Mouse (Mus musculus) liver, embryonic 12.5 days (tissue): ENCODE data around the gene Olfr1290. TPM values are rescaled to one million over a fixed set of nuclear protein-coding genes. Genes with fewer than 3 reads are reported as not detected.

ENCODE experiments used
- ATAC-seq: fragments of 200-750 bp; cut with Nextera tagmentation; 2 replicates; pipeline ENCODE4 v1.8.0; 2017; ENCODE audit warnings: moderate number of reproducible peaks, mild to moderate bottlenecking, moderate library complexity
- H3K27ac ChIP-seq: fragments of 300-500 bp; sonication (generic); 2 replicates; pipeline ENCODE4 v1.5.1; 2016; ENCODE audit warnings: mild to moderate bottlenecking
- H3K27me3 ChIP-seq: fragments of 300-500 bp; sonication (generic); replicated peaks from 2 replicates; pipeline ENCODE4 v1.6.1; 2016; ENCODE audit warnings: mild to moderate bottlenecking, moderate library complexity
- H3K36me3 ChIP-seq: fragments of 300-500 bp; sonication (generic); 2 replicates; pipeline ENCODE4 v1.6.1; 2016; ENCODE audit warnings: mild to moderate bottlenecking, moderate library complexity
- H3K4me1 ChIP-seq: fragments of 300-500 bp; sonication (generic); 2 replicates; pipeline ENCODE4 v1.6.1; 2016
- H3K4me2 ChIP-seq: fragments of 300-500 bp; sonication (generic); 2 replicates; pipeline ENCODE4 v1.6.1; 2016; ENCODE audit warnings: mild to moderate bottlenecking, moderate library complexity
- H3K4me3 ChIP-seq: fragments of 300-500 bp; sonication (generic); 2 replicates; pipeline ENCODE4 v1.5.1; 2016; ENCODE audit warnings: mild to moderate bottlenecking, moderate library complexity
- H3K9ac ChIP-seq: fragments of 300-500 bp; sonication (generic); 2 replicates; pipeline ENCODE4 v1.6.1; 2016; ENCODE audit warnings: mild to moderate bottlenecking, moderate library complexity
- H3K9me3 ChIP-seq: fragments of 300-500 bp; sonication (generic); replicated peaks from 2 replicates; pipeline ENCODE4 v1.6.1; 2016; ENCODE audit warnings: mild to moderate bottlenecking, moderate library complexity
- WGBS: fragments of 180-500 bp; shearing (Covaris S2); methylation state at CpG from one replicate; pipeline ENCODE4 v1.1.7; 2016; ENCODE audit not compliant: insufficient replicate concordance; 5-methylcytosine and 5-hydroxymethylcytosine counted together
- polyA plus RNA-seq: library from polyadenylated mRNA; unstranded; fragments of >200 nt; fragmentation: Nextera tagmentation; extraction: Ambion mirVana; gene quantifications from 2 replicates; pipeline ENCODE4 v1.2.1, GENCODE M21; 2016

The Olfr1290 gene
- not detected in 2 replicates for polyA plus RNA-seq

- Histone ChIP-seq H3K4me3 (no peak within 1 kb of the TSS), H3K9ac (no peak within 1 kb of the TSS), H3K27ac (no peak within 1 kb of the TSS), H3K9me3 (no peaks in the 10 kb centered on the region), H3K4me1 (no peaks in the 10 kb centered on the region), H3K4me2 (no peak within 1 kb of the TSS), H3K36me3 (no peaks in the 10 kb centered on the region), H3K27me3 (no peaks in the 10 kb centered on the region)
- WGBS = 52% methylated on average over 5 of the region's 5 CpGs
- ATAC-seq = no peak
These were observed at the start of gene Olfr1290 for GRCm38 (mm10) chr2:111493729-111494128. Olfr1290 (minus strand) TSS chr2:111493829.

- no peaks in the 10 kb centered on the region for H3K9me3 ChIP-seq
- no peaks in the 10 kb centered on the region for H3K36me3 ChIP-seq
- H3K4me1 ChIP-seq = no peaks in the 10 kb centered on the region
- H3K4me2 ChIP-seq = no peak within 1 kb of the TSS
- no peak within 1 kb of the TSS for H3K4me3 ChIP-seq
- no peak within 1 kb of the TSS for H3K9ac ChIP-seq
- ATAC-seq = no peak
- H3K27me3 ChIP-seq = no peaks in the 10 kb centered on the region
- 41% methylated on average over 1 of the region's 1 CpGs for WGBS
- no peak within 1 kb of the TSS for H3K27ac ChIP-seq
These were observed 46.6 kb upstream of the Olfr1290 start, which contains the start of gene Olfr1294 for GRCm38 (mm10) chr2:111540191-111540590. Olfr1294 (minus strand) TSS chr2:111540291.

- no peak within 1 kb of the TSS for H3K4me2 ChIP-seq
- 0 out of 2 replicates have a peak, but pooled peaks cover under 1% of the 10 kb centered on the region for H3K9me3 ChIP-seq
- H3K9ac ChIP-seq = no peak within 1 kb of the TSS
- H3K4me3 ChIP-seq = no peak within 1 kb of the TSS
- no peaks in the 10 kb centered on the region for H3K36me3 ChIP-seq
- H3K27ac ChIP-seq = no peak within 1 kb of the TSS
- H3K4me1 ChIP-seq = no peaks in the 10 kb centered on the region
- no peak for ATAC-seq
- no peaks in the 10 kb centered on the region for H3K27me3 ChIP-seq
- WGBS = 60% methylated on average over 1 of the region's 1 CpGs
These were observed 31.3 kb upstream of the Olfr1290 start, which contains the start of gene Olfr1293-ps for GRCm38 (mm10) chr2:111524903-111525302. Olfr1293-ps (plus strand) TSS chr2:111525203.

GRCm38 (mm10) chr2:111517451-111517850, 23.8 kb upstream of the Olfr1290 start:
- no peaks in the 10 kb centered on the region for H3K27me3 ChIP-seq
- no peaks in the 10 kb centered on the region for H3K36me3 ChIP-seq
- H3K9ac ChIP-seq = no peak overlapping the region
- WGBS = 69% methylated on average over 10 of the region's 10 CpGs
- no peaks in the 10 kb centered on the region for H3K4me1 ChIP-seq
- H3K4me2 ChIP-seq = no peak overlapping the region
- 0 out of 2 replicates have a peak, but pooled peaks cover 5% of the 10 kb centered on the region for H3K9me3 ChIP-seq
- H3K27ac ChIP-seq = no peak overlapping the region
- no peak overlapping the region for H3K4me3 ChIP-seq
- no peak for ATAC-seq

GRCm38 (mm10) chr2:111496880-111497279, 3.3 kb upstream of the Olfr1290 start, which contains the start of gene Olfr1291-ps1:
Olfr1291-ps1 (plus strand) TSS chr2:111497180.
- no peaks in the 10 kb centered on the region for H3K9me3 ChIP-seq
- no peak within 1 kb of the TSS for H3K4me2 ChIP-seq
- H3K27ac ChIP-seq = no peak within 1 kb of the TSS
- H3K36me3 ChIP-seq = no peaks in the 10 kb centered on the region
- ATAC-seq = no peak
- WGBS = 74% methylated on average over 3 of the region's 3 CpGs
- H3K27me3 ChIP-seq = no peaks in the 10 kb centered on the region
- H3K9ac ChIP-seq = no peak within 1 kb of the TSS
- no peak within 1 kb of the TSS for H3K4me3 ChIP-seq
- no peaks in the 10 kb centered on the region for H3K4me1 ChIP-seq

GRCm38 (mm10) chr2:111480519-111480918, 13.1 kb downstream of the Olfr1290 start, which contains the start of gene Olfr1289:
Olfr1289 (plus strand) TSS chr2:111480819.
- no peak within 1 kb of the TSS for H3K4me3 ChIP-seq
- H3K4me2 ChIP-seq = no peak within 1 kb of the TSS
- no peaks in the 10 kb centered on the region for H3K27me3 ChIP-seq
- no peak within 1 kb of the TSS for H3K27ac ChIP-seq
- no peak for ATAC-seq
- H3K9me3 ChIP-seq = no peaks in the 10 kb centered on the region
- 63% methylated on average over 1 of the region's 1 CpGs for WGBS
- no peaks in the 10 kb centered on the region for H3K36me3 ChIP-seq
- no peak within 1 kb of the TSS for H3K9ac ChIP-seq
- H3K4me1 ChIP-seq = no peaks in the 10 kb centered on the region

GRCm38 (mm10) chr2:111473801-111474200, 19.8 kb downstream of the Olfr1290 start, which contains the start of gene Olfr1288:
Olfr1288 (plus strand) TSS chr2:111474101.
- H3K36me3 ChIP-seq = no peaks in the 10 kb centered on the region
- WGBS = 75% methylated on average over 1 of the region's 1 CpGs
- H3K27me3 ChIP-seq = no peaks in the 10 kb centered on the region
- ATAC-seq = no peak
- H3K27ac ChIP-seq = no peak within 1 kb of the TSS
- H3K4me3 ChIP-seq = no peak within 1 kb of the TSS
- H3K9ac ChIP-seq = no peak within 1 kb of the TSS
- H3K4me1 ChIP-seq = no peaks in the 10 kb centered on the region
- no peak within 1 kb of the TSS for H3K4me2 ChIP-seq
- no peaks in the 10 kb centered on the region for H3K9me3 ChIP-seq

- 52% methylated on average over 1 of the region's 1 CpGs for WGBS
- no peak within 1 kb of the TSS for H3K27ac ChIP-seq
- H3K27me3 ChIP-seq = no peaks in the 10 kb centered on the region
- no peaks in the 10 kb centered on the region for H3K4me1 ChIP-seq
- no peak within 1 kb of the TSS for H3K4me2 ChIP-seq
- ATAC-seq = no peak
- no peaks in the 10 kb centered on the region for H3K9me3 ChIP-seq
- no peaks in the 10 kb centered on the region for H3K36me3 ChIP-seq
- no peak within 1 kb of the TSS for H3K4me3 ChIP-seq
- H3K9ac ChIP-seq = no peak within 1 kb of the TSS
These were observed 44.8 kb downstream of the Olfr1290 start, which contains the start of gene Olfr1287 for GRCm38 (mm10) chr2:111448842-111449241. Olfr1287 (plus strand) TSS chr2:111449142.

Other genes starting within 250 kb of the Olfr1290 start
- not detected in 2 replicates for gene Olfr1276, start 239.3 kb downstream of the Olfr1290 start, polyA plus RNA-seq
- gene Olfr1277, start 219.7 kb downstream of the Olfr1290 start, polyA plus RNA-seq = not detected in 2 replicates
- not detected in 2 replicates for gene Olfr1278, start 203.7 kb downstream of the Olfr1290 start, polyA plus RNA-seq
- gene Olfr1279, start 193.2 kb downstream of the Olfr1290 start, polyA plus RNA-seq = not detected in 2 replicates
- gene Olfr1280, start 179.8 kb downstream of the Olfr1290 start, polyA plus RNA-seq = not detected in 2 replicates
- gene Olfr1281, start 167.3 kb downstream of the Olfr1290 start, polyA plus RNA-seq = not detected in 2 replicates
- gene Olfr1282, start 157.8 kb downstream of the Olfr1290 start, polyA plus RNA-seq = not detected in 2 replicates
- gene Olfr1283, start 127.0 kb downstream of the Olfr1290 start, polyA plus RNA-seq = not detected in 2 replicates
- not detected in 2 replicates for gene Olfr1284, start 118.3 kb downstream of the Olfr1290 start, polyA plus RNA-seq
- gene Olfr1286, start 70.7 kb downstream of the Olfr1290 start, polyA plus RNA-seq = not detected in 2 replicates
- not detected in 2 replicates for gene Olfr1287, start 44.7 kb downstream of the Olfr1290 start, polyA plus RNA-seq
- not detected in 2 replicates for gene Olfr1288, start 19.7 kb downstream of the Olfr1290 start, polyA plus RNA-seq
- not detected in 2 replicates for gene Olfr1289, start 13.0 kb downstream of the Olfr1290 start, polyA plus RNA-seq
- gene Olfr1291-ps1, start 3.4 kb upstream of the Olfr1290 start, polyA plus RNA-seq = not detected in 2 replicates
- gene Olfr1293-ps, start 31.4 kb upstream of the Olfr1290 start, polyA plus RNA-seq = not detected in 2 replicates
- not detected in 2 replicates for gene Olfr1294, start 46.5 kb upstream of the Olfr1290 start, polyA plus RNA-seq
- gene Olfr1295, start 75.9 kb upstream of the Olfr1290 start, polyA plus RNA-seq = not detected in 2 replicates
- not detected in 2 replicates for gene Olfr1297, start 132.7 kb upstream of the Olfr1290 start, polyA plus RNA-seq
- gene Olfr1298, start 155.4 kb upstream of the Olfr1290 start, polyA plus RNA-seq = not detected in 2 replicates
- gene Olfr1299, start 167.6 kb upstream of the Olfr1290 start, polyA plus RNA-seq = not detected in 2 replicates